Mouse (Mus musculus) adrenal gland (tissue): ENCODE results near the gene Hao1.

ENCODE experiments used
- intact Hi-C: fragments of 180-260 bp; cut with DNase I; formaldehyde crosslinking; loops from one replicate; pipeline ENCODE4 v1.15.1; 2025
- long read RNA-seq, 2 experiments: library from polyadenylated mRNA; unstranded; transcript quantifications; one replicate each; pipeline ENCODE4 v2.0.0; 2020; ENCODE audit warnings: borderline replicate concordance in 1 of 2; ENCODE audit not compliant: insufficient replicate concordance in 1 of 2

Gene Hao1
- long read RNA-seq, experiment 1: 0 reads
- long read RNA-seq, experiment 2: 0 reads

DNA sequence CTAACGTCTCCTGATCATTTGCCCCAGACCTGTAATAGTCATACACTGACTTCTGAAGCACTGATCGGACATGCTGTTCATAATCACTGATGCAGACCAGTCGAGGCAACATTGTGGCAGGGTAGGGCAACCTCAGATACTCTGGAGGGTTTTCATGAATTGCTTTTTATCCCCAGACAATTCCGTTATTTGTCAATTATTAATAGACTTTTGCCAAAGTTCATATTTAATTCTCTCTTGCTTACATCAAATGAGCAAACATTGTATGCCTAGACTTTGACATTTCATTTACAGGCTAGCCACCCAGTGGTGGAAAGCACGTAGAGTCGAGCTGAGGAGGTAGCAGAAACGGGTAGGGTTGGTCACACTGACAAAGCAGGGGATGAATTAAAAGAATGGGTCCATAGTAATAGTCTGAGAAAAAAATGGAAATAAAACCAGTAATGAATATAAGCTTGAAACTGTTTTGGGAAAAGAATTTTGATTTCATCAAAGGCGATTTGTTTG, at the start of gene Hao1:
Hao1 (minus strand) TSS at position 148 of the 507 bp plus-strand sequence.
- intact Hi-C loops: loop anchor here (10.0 kb wide), 1 partner anchor 221 kb away; no protein-coding TSS in a partner anchor

DNA sequence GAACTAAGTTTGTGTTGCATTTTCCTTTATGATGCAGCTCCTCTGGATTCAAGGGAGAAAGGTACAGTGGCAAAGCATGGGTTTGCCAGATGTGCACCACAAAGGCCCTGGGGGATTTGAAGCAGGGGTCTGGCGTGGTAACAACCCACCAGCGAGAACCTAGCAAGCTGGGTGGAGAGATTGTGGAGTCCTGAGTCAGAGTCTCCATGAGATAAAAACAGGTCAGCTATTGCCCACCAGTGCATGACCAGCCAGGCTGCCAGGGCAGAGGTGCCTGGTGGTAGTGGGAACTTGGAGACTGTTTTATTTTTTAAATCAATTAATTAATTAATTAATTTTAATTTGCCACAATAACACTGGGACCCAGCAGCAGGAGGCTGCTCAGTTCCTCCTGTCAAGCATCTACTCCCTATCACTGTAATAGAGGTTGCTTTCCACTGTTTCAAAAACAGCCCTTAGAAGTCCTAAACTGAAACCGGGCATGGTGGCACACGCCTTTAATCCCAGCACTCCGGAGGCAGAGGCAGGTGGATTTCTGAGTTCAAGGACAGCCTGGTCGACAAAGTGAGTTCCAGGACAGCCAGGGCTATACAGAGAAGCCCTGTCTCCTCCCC, 37.0 kb upstream of the Hao1 start:
- intact Hi-C loops: no loop called here

DNA sequence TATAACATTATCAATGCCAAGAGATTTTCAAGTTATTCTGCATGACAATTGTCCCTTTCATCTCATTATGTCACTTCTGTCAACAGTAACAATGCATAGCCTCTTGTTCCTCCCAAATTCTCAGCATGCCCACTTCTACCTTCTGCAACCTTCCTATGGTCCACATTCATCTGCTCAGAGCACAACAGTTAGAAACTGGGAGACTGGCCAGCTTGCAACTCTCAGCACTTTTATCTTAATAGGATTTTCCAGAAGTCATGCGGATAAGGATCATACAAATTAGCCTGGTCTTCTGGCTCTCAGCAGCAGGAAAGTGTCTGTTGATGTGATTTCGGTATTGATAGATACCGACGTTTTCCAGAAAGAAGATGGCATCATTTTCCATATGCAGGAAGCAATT, 31.1 kb upstream of the Hao1 start:
- intact Hi-C loops: no loop called here

DNA sequence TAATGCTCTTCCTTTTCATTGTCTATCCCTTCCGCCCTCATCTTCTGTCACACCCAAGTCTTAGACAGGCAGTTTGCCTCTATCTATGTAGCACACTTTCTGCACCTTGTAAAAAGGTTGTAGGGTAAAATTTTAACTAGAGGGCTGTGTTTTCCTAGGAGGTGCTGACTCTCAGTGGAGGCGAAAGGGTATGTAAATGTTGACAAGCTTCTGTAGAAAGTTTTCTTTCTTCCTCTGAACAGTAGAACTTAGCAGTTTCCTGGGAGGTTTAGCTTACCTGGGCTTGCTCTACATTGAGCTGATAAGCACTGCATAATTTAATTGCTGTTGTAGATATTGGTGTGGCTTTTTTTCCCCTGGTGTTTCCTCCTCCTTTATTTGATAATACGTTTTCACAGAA, 5.3 kb upstream of the Hao1 start:
- intact Hi-C loops: loop anchor here (10.0 kb wide), 1 partner anchor 215 kb away; no protein-coding TSS in a partner anchor

DNA sequence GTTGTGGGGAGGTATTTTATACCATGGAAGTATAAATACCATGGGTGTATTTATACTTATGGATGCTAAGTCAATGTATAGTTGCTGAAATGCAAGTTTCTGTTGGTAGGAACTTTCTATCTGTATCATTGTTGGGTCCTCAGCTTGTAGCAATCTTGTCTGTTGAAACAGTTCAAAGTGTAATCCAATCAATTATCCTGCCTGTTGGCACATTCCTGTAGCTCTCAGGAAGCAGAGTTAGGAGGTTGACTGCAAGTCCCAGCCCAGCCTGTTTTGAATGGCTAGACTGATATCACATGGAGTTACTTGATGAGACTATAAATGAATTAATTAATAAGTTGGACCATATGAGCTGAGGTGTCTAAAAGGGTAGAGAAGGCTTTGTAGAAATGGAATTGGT, 1.8 kb downstream of the Hao1 start:
- intact Hi-C loops: loop anchor here (10.0 kb wide), 1 partner anchor 222 kb away; no protein-coding TSS in a partner anchor

DNA sequence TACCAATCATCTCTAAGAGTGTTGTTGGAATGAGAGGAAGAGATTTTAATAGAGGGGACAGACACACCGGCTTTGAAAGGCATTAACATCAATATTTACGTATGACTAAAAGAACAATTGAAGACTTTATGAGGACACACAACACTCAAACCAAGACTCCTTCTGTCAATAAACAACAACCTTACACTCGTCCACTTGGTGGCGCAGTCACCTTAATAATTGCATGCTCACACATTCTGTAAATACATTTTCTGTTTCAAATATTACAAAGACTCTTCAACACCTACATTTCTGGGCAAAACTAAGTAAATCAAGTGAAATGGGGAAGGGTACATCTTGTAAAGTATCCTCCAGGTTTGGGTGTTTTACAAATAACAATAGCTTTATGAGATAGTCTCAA, 4.4 kb downstream of the Hao1 start:
- intact Hi-C loops: loop anchor here (2.0 to 10.0 kb wide), 3 partner anchors 128 to 779 kb away; no protein-coding TSS in a partner anchor

DNA sequence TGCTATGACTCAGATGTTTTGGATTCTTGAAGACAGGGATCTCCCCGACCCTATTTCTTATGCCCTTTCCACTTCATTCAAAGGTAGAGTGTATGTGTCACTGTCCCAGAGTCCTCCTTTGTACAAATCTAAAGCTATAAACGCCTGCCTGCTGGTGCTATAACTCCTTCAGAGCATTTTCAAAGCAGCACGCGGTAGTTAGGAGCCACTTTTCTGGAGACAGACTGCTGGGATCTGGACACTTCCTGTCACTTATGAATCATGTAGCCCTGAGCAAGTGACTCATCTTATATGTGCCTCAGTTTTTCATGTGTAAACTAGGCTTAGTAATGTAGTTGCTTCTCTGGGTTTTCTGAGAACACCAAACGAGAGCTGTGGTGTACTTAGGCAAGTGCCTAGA, 9.1 kb downstream of the Hao1 start:
- intact Hi-C loops: loop anchor here (5.0 kb wide), 1 partner anchor 132 kb away; no protein-coding TSS in a partner anchor

DNA sequence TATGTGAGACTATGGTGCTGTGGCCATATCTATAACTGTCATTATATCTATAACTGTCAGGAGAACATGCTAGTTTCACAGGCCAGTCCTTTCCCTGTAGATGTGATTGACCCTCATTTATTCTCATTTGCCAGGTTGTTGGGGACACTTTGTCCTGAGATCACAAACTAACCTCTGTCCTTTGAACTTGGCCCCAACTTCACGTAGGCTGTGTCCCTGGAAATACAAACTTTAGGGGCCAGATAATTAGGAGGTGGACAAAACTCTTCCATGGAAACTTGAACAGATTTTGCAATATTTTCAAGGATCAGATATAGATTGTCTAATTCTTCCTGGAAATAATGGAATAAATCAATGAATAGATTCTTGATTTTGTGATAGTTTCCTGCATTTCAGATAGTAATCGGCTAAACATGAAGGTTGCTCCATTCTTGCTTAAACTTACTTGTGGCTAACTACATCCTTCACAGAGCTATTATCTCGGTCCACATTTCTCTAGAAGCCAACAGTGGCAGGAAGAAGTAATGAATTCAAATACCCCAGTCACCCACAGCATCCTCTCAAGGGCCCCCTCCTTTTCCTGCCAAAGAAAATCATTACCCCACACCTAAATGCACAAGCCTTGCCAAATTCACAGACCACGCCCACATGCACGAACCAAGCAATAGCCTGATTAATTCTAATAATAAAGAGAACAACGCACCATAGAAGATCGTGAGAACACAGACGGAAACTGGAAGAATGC, 9.7 kb downstream of the Hao1 start:
- intact Hi-C loops: loop anchor here (5.0 kb wide), 2 partner anchors 133 to 752 kb away; no protein-coding TSS in a partner anchor

DNA sequence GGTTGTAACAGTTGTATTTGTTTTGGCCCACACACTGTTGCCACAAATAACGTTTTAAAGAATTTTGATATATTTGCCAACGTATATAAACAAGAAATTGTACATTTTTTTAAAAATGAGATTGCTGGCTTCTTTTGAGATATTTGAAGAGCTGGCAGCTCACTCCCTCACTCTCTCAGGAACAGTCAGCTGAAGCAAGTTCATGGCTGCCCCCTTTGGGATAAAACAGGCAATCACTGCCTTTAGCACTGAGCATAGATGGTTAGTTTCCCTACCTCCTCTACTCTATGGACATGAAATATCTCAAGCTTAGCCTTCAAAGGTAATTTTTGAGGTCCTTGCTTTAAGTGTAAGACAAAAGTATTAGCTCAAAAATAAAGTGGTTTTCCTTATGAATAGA, 10.7 kb downstream of the Hao1 start:
- intact Hi-C loops: loop anchor here (5.0 kb wide), 1 partner anchor 751 kb away; no protein-coding TSS in a partner anchor

DNA sequence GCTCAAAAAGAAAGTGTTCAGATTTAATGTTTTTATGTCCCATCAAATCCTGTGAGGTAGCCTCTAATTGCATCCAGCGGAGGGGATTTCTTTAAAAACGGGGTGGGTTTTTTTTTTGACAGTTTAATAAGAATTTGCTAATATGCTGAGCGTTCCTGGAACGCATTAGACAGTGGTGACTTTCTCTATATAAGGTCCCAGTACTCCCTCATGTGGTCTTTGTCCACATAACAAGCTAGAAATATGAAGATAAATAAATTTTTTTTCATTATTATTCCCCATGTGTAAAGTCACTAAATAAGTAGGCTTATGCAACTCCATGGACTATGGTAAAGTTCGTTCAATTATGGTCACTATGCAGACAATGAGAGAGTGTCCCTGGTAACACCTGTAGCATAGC, 13.1 kb downstream of the Hao1 start:
- intact Hi-C loops: loop anchor here (5.0 kb wide), 1 partner anchor 749 kb away; no protein-coding TSS in a partner anchor

DNA sequence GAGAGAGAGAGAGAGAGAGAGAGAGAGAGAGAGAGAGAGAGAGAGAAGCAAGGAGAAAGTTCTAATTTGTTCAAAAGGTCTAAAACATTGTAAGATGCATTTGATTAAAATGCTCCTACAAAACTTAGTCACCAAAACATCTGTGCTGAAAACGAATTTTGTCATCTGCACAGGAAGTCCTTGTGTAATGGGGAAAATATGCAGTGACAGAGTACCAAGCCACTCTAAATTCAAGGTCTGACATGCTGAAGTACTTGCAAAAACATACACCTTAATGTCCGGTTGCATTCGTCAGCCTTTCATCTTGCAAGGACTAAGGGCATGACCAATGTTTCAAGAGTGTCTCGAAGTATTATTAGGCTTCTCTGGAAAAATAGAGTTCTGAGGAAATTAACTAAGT, 15.7 kb downstream of the Hao1 start:
- intact Hi-C loops: no loop called here

DNA sequence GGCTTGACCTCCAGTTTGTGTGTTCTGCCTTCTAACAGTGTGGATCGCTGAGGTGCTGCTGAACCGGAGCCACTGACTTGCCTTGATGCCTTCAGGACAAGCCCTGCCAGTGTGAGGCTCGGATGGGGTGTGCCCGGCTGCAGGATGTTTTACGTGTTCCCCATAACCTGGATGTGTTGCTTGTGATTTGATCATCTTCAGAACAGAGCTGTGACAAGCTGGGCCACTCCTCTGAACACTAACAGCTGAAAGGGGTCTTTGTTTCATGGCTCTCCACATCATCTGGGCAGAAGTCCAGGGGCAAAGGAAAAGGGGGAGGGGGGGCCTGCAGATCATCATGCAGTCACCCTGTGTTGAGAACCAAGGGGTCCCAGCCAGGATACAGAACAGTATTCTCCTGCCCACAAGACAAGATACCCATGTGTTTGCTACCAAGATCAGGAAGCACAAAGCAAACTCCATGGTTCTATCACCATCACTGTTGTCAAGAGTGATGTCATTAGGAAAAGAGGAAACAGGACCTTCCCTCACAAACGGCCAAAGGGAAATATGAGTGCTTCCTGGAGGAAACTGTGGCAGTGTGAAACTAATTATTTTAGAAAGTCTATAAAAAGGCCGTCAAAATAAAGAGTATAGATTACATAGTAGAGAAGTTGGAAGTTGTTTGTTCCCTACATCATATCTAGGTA, 25.9 kb downstream of the Hao1 start:
- intact Hi-C loops: no loop called here

DNA sequence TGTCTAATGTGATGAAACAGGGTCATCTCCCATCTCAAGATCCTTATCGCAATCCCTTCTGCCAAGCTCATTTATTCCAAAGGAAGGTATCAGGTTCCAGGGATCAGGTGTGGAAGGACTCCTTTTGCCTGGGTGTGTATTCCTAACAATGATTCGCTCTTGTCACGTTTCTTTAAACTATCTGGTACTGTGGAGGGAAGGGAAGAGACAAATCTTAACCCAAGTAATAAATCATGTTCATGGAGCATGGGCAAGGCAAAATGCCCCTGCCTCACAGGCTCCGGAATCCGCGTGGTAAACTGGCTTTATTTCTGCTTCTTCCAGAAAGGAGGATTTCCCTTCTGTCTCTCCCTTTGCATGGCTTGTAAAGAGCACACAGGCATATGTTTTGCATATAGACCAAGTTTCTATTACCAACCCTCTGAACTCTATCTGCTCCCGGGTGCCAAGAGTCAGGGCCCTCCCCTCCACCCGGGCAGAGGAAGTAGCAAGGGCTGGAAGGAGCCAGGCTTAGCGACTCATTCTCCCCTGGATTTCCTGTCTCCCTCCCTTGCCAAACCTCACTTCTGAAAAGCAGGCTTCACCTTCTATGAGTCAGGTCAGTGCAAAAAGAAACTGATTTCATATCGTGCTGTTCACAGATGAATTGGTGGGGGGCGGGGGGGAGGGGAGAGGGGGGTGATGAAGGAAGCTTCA, 26.6 kb downstream of the Hao1 start:
- intact Hi-C loops: no loop called here

DNA sequence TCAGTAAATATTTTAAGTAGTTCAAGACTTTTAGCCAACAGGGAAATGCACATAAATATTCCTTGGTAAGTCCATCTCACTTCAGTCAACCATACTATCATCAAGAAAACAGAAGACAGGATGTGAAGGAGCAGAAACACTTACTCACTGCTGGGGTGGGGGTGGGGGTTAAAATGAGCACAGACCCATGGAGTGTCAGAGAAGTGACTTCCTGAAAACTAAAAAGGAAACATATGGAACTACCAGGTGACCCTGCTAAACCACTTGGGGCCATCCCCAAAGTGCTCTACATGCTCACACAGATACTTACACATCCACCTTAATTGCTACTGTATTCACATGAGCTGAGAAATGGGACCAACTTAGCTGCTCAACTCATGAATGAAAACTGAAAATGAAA, 36.1 kb downstream of the Hao1 start:
- intact Hi-C loops: no loop called here

DNA sequence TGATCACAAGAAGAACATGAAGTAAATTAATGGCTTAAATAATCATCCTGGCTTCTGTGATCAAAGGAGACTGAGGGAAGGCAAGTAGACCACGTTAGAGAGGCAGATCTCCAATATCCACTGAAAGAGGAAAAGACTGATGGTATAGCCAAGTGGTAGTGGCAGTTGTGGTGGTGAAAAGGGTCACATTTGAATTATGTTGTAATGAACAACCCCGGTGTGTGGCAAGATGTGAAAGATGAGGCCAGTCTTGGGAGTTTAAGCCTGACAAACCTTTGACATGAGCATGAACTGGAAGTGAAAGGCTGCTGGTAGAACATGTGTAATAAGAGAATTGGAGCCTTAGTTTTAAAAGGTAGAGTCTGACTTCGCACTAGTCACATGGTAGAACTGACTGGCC, 54.4 kb downstream of the Hao1 start:
- intact Hi-C loops: no loop called here

DNA sequence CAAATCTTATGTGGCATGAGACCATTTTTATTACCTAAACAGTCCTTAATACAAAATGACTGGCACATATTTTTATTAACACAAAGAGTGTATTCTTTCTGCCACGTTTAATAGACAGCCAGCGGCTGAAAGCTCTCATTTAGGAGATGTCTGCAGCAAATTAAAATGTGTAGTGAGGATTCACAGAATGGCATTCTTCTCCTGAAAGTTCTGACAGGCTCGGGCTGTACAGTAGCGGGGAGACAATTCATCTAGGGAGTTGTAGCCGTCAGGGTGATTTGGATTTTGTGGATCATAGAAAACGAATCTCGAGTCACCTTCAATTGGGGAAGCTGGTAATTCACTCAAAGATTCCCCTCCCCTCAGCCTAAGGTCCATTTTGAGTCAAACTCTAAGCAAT, 55.7 kb downstream of the Hao1 start:
- intact Hi-C loops: no loop called here

DNA sequence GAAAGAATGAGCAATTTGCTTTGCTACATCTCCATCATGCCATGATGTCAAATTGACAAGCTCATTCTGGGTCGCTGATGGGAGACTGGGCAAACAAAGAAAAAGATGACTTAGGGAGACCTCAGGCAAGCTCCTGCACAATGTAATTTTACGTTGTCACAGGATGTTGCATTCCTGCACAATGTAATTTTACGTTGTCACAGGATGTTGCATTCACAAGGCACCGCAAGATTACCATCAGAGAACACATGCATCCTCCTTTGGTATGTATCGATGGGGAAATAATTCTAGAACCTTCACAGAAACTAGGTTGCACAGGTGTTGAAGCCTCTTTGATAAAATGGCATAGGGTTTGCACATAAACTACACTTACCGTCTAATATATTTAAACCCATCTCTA, 65.5 kb downstream of the Hao1 start:
- intact Hi-C loops: loop anchor here (10.0 kb wide), 2 partner anchors 454 to 694 kb away; no protein-coding TSS in a partner anchor

DNA sequence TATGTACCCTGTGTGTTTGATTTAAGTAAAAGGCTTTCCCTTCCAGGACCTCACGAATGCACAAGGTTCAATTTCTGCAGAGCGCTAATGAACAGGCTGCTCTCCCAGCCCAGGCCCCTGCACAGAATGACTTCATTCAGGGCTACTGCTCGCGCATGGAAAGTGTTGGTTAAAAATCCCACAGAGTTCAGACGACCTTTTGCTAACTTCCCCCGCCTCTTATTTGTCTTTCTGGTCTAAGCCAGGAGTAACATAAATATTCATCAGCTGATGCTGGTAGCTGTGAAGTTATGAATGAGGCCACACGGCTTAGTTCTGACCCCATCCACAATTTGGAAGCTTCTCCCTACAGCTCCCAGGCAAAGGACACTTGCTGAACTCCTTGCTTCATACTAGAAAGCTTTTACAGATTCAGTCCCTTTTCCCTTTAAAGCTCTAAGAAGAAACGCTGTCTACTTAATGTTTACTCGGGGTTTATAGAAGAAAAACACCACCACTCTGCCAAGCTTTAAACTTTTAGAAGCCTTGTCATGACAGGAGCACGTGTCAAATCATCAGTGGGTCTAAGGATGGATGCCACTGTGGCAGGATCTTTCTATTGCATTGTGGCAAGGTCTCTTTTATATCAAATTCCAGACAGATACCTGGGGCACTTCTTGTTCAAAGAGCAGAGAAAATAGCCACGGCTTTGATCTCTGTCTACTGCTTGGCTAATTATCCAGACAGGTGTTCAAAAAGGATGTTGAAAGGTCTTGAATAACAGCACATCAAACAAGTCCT, 67.9 kb downstream of the Hao1 start:
- intact Hi-C loops: loop anchor here (10.0 kb wide), 2 partner anchors 451 to 691 kb away; no protein-coding TSS in a partner anchor

DNA sequence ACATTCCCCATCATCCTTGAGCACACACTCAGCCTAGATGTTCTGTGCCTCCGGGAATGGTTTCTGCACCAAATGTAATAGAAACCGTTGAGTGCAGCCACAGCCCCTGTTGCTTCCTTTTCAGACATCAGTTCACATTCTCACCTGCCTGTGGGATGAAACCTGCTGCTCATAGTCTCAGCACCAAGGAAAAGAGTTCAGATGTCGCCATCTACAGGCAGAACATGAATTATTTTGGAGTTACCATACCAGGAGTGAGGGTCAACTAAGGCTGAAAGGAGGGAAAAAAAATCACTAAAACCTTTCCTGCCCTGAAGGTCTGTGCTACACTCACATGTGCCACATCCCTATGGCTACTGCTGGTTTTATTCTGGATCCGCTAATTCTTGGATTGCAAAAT, 71.5 kb downstream of the Hao1 start:
- intact Hi-C loops: loop anchor here (10.0 kb wide), 2 partner anchors 448 to 688 kb away; no protein-coding TSS in a partner anchor

DNA sequence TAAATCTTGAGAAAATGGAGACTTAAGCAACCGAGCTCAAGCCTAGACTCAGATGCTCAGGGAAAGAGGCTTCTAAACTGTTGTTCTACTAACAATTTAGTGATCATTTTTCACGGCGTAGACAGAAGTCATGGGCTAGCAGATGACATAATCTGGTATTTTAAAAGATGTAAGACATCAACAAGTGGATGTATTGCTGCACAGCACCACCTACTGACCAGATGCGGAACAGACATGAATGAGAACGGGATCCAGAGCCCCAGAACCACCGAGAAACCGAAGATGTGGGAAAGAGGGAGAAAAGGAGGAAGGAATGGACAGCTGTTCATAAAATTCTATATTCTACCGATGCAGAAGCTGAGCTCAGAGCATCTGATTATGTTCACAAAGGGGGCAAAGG, 72.4 kb downstream of the Hao1 start:
- intact Hi-C loops: loop anchor here (10.0 kb wide), 2 partner anchors 447 to 687 kb away; no protein-coding TSS in a partner anchor
